Mouse (Mus musculus) CH12.LX (cell line): ENCODE data around the gene Vax2. TPM values are rescaled to one million over a fixed set of nuclear protein-coding genes. Genes with fewer than 3 reads are reported as not detected.

Experiments
- DNase-seq: peaks from one replicate; pipeline ENCODE4 v3.0.0-alpha.2; 2013; ENCODE audit errors: extremely low read depth
- H3K27ac ChIP-seq: 2 replicates; pipeline ENCODE4 v1.5.1; 2012; ENCODE audit warnings: low read depth, mild to moderate bottlenecking, control low read depth, moderate library complexity; ENCODE audit not compliant: insufficient read depth
- H3K27me3 ChIP-seq: replicated peaks from 2 replicates; pipeline ENCODE3; 2012; ENCODE audit warnings: inconsistent platforms
- H3K36me3 ChIP-seq, 2 experiments: replicated peaks in 1 of 2; 2 replicates each; pipeline versions ENCODE3 to v1.6.1; 2012; ENCODE audit warnings: inconsistent platforms in 1 of 2, low read length in 1 of 2, mild to moderate bottlenecking in 1 of 2, mixed read lengths in 1 of 2, moderate library complexity in 1 of 2; ENCODE audit not compliant: control insufficient read depth in 1 of 2, insufficient read depth in 1 of 2
- H3K4me1 ChIP-seq, 2 experiments: 2 replicates each; pipeline ENCODE4 v1.6.1; 2012; ENCODE audit warnings: inconsistent platforms in 1 of 2, moderate library complexity in 1 of 2; ENCODE audit not compliant: insufficient read depth in 2 of 2, control insufficient read depth in 1 of 2
- H3K4me2 ChIP-seq: 2 replicates; pipeline ENCODE4 v1.6.1; 2012; ENCODE audit warnings: low read depth, mild to moderate bottlenecking, control low read depth; ENCODE audit not compliant: poor library complexity, insufficient read depth, severe bottlenecking
- H3K4me3 ChIP-seq, 3 experiments: fragments of 150-350 bp in 1 of 3; sonication (generic) in 1 of 3; replicated peaks in 1 of 3; 2 replicates each; pipeline versions ENCODE3 to v1.5.1; 2011 to 2012; ENCODE audit warnings: low read depth in 2 of 3, low read length in 2 of 3, mild to moderate bottlenecking in 2 of 3, moderate library complexity in 2 of 3, control low read depth in 1 of 3, improper control_type of control experiment in 1 of 3, inconsistent platforms in 1 of 3, mixed read lengths in 1 of 3; ENCODE audit not compliant: poor library complexity in 1 of 3
- H3K79me2 ChIP-seq: replicated peaks from 2 replicates; pipeline ENCODE4 v1.6.1; 2012; ENCODE audit warnings: mild to moderate bottlenecking, moderate library complexity; ENCODE audit not compliant: control insufficient read depth, poor library complexity, insufficient read depth, severe bottlenecking; ENCODE audit errors: extremely low read depth
- H3K9ac ChIP-seq: 2 replicates; pipeline ENCODE4 v1.6.1; 2012; ENCODE audit warnings: low read depth, mild to moderate bottlenecking, control low read depth, moderate library complexity; ENCODE audit not compliant: insufficient read depth
- H3K9me3 ChIP-seq: replicated peaks from 2 replicates; pipeline ENCODE3; 2012; ENCODE audit warnings: low read length, inconsistent platforms, mixed read lengths
- BHLHE40 ChIP-seq: IDR thresholded peaks from 2 replicates; pipeline ENCODE4 v1.6.1; 2011; ENCODE audit warnings: mild to moderate bottlenecking, low read depth, low read length, improper control_type of control experiment
- CHD1 ChIP-seq: IDR thresholded peaks from 2 replicates; pipeline ENCODE4 v1.6.1; 2012; ENCODE audit warnings: low read depth, low read length, improper control_type of control experiment, inconsistent platforms
- CTCF ChIP-seq, 2 experiments: IDR thresholded peaks in 1 of 2; conservative IDR thresholded peaks in 1 of 2; 2 replicates each; pipeline ENCODE4 v1.5.1; 2011 to 2012; ENCODE audit warnings: low read depth in 2 of 2, low read length in 2 of 2, improper control_type of control experiment in 1 of 2, inconsistent platforms in 1 of 2, mild to moderate bottlenecking in 1 of 2, moderate library complexity in 1 of 2
- E2F4 ChIP-seq: IDR thresholded peaks from 2 replicates; pipeline ENCODE4 v1.6.1; 2011; ENCODE audit warnings: low read depth, low read length, improper control_type of control experiment; ENCODE audit not compliant: insufficient replicate concordance
- ELF1 ChIP-seq: IDR thresholded peaks from 2 replicates; pipeline ENCODE4 v1.6.1; 2014; ENCODE audit warnings: low read depth, mild to moderate bottlenecking, inconsistent platforms, low read length, improper control_type of control experiment
- EP300 ChIP-seq: IDR thresholded peaks from 2 replicates; pipeline ENCODE4 v1.6.1; 2011; ENCODE audit warnings: low read length, improper control_type of control experiment
- ETS1 ChIP-seq: conservative IDR thresholded peaks from 2 replicates; pipeline ENCODE4 v1.6.1; 2012; ENCODE audit warnings: low read depth, mild to moderate bottlenecking, inconsistent platforms, low read length, improper control_type of control experiment, moderate library complexity
- HCFC1 ChIP-seq: IDR thresholded peaks from 2 replicates; pipeline ENCODE4 v1.6.1; 2012; ENCODE audit warnings: low read depth, mild to moderate bottlenecking, inconsistent platforms, low read length, improper control_type of control experiment
- IRF4 ChIP-seq: IDR thresholded peaks from 2 replicates; pipeline ENCODE4 v1.6.1; 2014; ENCODE audit warnings: low read depth, mild to moderate bottlenecking, inconsistent platforms, low read length, improper control_type of control experiment
- JUND ChIP-seq: conservative IDR thresholded peaks from 2 replicates; pipeline ENCODE4 v1.6.1; 2011; ENCODE audit warnings: low read depth, low read length, improper control_type of control experiment
- KAT2A ChIP-seq: IDR thresholded peaks from 2 replicates; pipeline ENCODE4 v1.6.1; 2012; ENCODE audit warnings: low read length, improper control_type of control experiment, inconsistent platforms; ENCODE audit not compliant: insufficient replicate concordance
- MAFK ChIP-seq: IDR thresholded peaks from 2 replicates; pipeline ENCODE4 v1.6.1; 2011; ENCODE audit warnings: low read length, improper control_type of control experiment; ENCODE audit not compliant: insufficient replicate concordance
- MAX ChIP-seq: IDR thresholded peaks from 2 replicates; pipeline ENCODE4 v1.6.1; 2011; ENCODE audit warnings: low read length, improper control_type of control experiment
- MAZ ChIP-seq: IDR thresholded peaks from 2 replicates; pipeline ENCODE4 v1.6.1; 2012; ENCODE audit warnings: low read depth, mild to moderate bottlenecking, inconsistent platforms, low read length, improper control_type of control experiment, moderate library complexity
- MXI1 ChIP-seq: IDR thresholded peaks from 2 replicates; pipeline ENCODE4 v1.6.1; 2011; ENCODE audit warnings: mild to moderate bottlenecking, low read depth, low read length, improper control_type of control experiment
- MYC ChIP-seq: IDR thresholded peaks from 2 replicates; pipeline ENCODE4 v1.6.1; 2011; ENCODE audit warnings: low read depth, mild to moderate bottlenecking, improper control_type of control experiment, low read length
- NRF1 ChIP-seq: IDR thresholded peaks from 2 replicates; pipeline ENCODE4 v1.6.1; 2014; ENCODE audit warnings: low read depth, mild to moderate bottlenecking, inconsistent platforms, low read length, improper control_type of control experiment, moderate library complexity
- POLR2A ChIP-seq: IDR thresholded peaks from 2 replicates; pipeline ENCODE4 v1.6.1; 2011; ENCODE audit warnings: low read depth, mild to moderate bottlenecking, improper control_type of control experiment, low read length
- POLR2AphosphoS2 ChIP-seq: IDR thresholded peaks from 2 replicates; pipeline ENCODE4 v1.6.1; 2011; ENCODE audit warnings: low read depth, low read length, improper control_type of control experiment
- RAD21 ChIP-seq: IDR thresholded peaks from 2 replicates; pipeline ENCODE4 v1.6.1; 2011; ENCODE audit warnings: low read depth, mild to moderate bottlenecking, low read length, improper control_type of control experiment, moderate library complexity
- RCOR1 ChIP-seq: conservative IDR thresholded peaks from 2 replicates; pipeline ENCODE4 v1.6.1; 2012; ENCODE audit warnings: low read depth, mild to moderate bottlenecking, inconsistent platforms, low read length, improper control_type of control experiment
- SIN3A ChIP-seq: IDR thresholded peaks from 2 replicates; pipeline ENCODE4 v1.6.1; 2012; ENCODE audit warnings: low read length, improper control_type of control experiment, inconsistent platforms
- SMC3 ChIP-seq: IDR thresholded peaks from 2 replicates; pipeline ENCODE4 v1.6.1; 2011; ENCODE audit warnings: low read depth, low read length, improper control_type of control experiment
- TBP ChIP-seq: conservative IDR thresholded peaks from 2 replicates; pipeline ENCODE4 v1.6.1; 2011; ENCODE audit warnings: low read depth, low read length, improper control_type of control experiment
- TCF12 ChIP-seq: IDR thresholded peaks from 2 replicates; pipeline ENCODE4 v1.6.1; 2014; ENCODE audit warnings: low read depth, mild to moderate bottlenecking, inconsistent platforms, low read length, improper control_type of control experiment
- UBTF ChIP-seq: IDR thresholded peaks from 2 replicates; pipeline ENCODE4 v1.6.1; 2012; ENCODE audit warnings: low read depth, mild to moderate bottlenecking, inconsistent platforms, low read length, improper control_type of control experiment, moderate library complexity
- USF1 ChIP-seq: IDR thresholded peaks from 2 replicates; pipeline ENCODE4 v1.6.1; 2014; ENCODE audit warnings: low read depth, mild to moderate bottlenecking, inconsistent platforms, low read length, improper control_type of control experiment
- USF2 ChIP-seq: conservative IDR thresholded peaks from 2 replicates; pipeline ENCODE4 v1.6.1; 2011; ENCODE audit warnings: low read depth, low read length, improper control_type of control experiment
- ZC3H11A ChIP-seq: IDR thresholded peaks from 2 replicates; pipeline ENCODE4 v1.6.1; 2012; ENCODE audit warnings: low read depth, mild to moderate bottlenecking, inconsistent platforms, low read length, improper control_type of control experiment
- ZMIZ1 ChIP-seq: IDR thresholded peaks from 2 replicates; pipeline ENCODE4 v1.6.1; 2012; ENCODE audit warnings: low read depth, mild to moderate bottlenecking, inconsistent platforms, low read length, improper control_type of control experiment
- dilution Hi-C: fragments of 300-500 bp; cut with MboI; formaldehyde crosslinking; loops from 2 replicates; pipeline ENCODE4 v1.14.3; 2020; ENCODE audit warnings: low sequenced_read_pairs; ENCODE audit not compliant: extremely low pct_unique_long_range_greater_than_20kb, extremely low pct_ligation_motif_present
- in situ Hi-C: fragments of 300-500 bp; cut with MboI; formaldehyde crosslinking; loops from 3 replicates; pipeline ENCODE4 v1.14.3; 2019; ENCODE audit warnings: low sequenced_read_pairs, low pct_ligation_motif_present, low pct_unique_long_range_greater_than_20kb, mixed read lengths
- polyA plus RNA-seq: library from polyadenylated mRNA; unstranded; fragments of >175 nt; gene quantifications from 2 replicates; pipeline ENCODE4 v1.2.1, GENCODE M21; 2012; ENCODE audit warnings: low read depth; ENCODE audit not compliant: insufficient read length
- total RNA-seq, 2 experiments: library from RNA; depleted of rRNA; stranded (reverse); fragments of 300-350 nt in 1 of 2; fragments of >200 nt in 1 of 2; gene quantifications; 2 replicates each; pipeline ENCODE4 v1.2.3; 2012 to 2014

The Vax2 gene
- total and polyA plus RNA-seq, 3 experiments = not detected

DNA sequence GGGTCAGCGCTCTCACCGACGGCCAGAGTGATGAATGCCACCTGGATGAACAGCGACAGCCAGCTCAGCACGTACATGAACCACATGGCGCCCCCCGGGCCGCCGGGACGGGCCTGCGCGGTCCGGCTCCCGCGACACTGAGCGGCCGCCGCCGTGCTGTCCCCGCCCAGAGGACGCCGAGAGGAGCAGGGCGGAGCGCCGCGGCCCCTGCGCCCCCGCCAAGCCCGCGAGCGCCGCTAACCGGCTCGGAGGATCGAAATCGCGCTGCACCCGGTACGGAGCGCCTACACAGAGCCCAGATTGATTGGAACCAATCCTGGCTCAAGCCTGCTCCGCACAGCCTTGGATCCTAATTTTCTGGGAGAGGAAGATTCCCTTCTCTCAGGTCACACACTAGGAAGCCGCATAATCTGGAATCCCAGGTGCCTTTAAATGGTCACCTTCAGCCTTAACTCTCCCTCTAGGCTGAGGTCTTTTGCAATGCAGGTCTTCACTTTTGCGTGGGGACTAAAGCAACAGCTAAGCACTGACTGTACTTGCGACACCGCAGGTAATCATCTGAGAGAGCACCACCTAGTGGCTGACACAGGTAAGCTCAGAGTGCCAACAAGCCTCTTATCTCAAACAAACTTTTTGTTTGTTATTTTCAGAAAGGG, 64.7 kb downstream of the Vax2 start, which contains the start of gene Tex261 (continued):
- TF ChIP-seq BHLHE40 (0 out of 2 replicates have a peak, but pooled peaks have one; percentile 4), POLR2A (peak; percentile 96), CTCF (conservative IDR thresholded peaks at IDR 0.05 in 1 of 2, IDR thresholded peaks at IDR 0.05 in 1 of 2; ENCODE audit: low read depth in 2 of 2, low read length in 2 of 2) (peak; percentile 79 to 85), HCFC1 (peak; percentile 69), MAX (peak; percentile 40), KAT2A (0 out of 2 replicates have a peak, but pooled peaks have one; percentile 37), ELF1 (peak; percentile 43; the same call in 1 of the 2 replicates), JUND (no peak), MAFK (no peak), TBP (peak; percentile 55), MXI1 (peak; percentile 83), USF2 (no peak), RAD21 (peak; percentile 37), SMC3 (peak; percentile 53), ETS1 (no peak), IRF4 (0 out of 2 replicates have a peak, but pooled peaks have one; percentile 7), E2F4 (no peak), EP300 (no peak), POLR2AphosphoS2 (peak; percentile 62; the same call in 1 of the 2 replicates), NRF1 (peak; percentile 76), RCOR1 (no peak), ZMIZ1 (peak; percentile 93), ZC3H11A (no peak), CHD1 (no peak)

DNA sequence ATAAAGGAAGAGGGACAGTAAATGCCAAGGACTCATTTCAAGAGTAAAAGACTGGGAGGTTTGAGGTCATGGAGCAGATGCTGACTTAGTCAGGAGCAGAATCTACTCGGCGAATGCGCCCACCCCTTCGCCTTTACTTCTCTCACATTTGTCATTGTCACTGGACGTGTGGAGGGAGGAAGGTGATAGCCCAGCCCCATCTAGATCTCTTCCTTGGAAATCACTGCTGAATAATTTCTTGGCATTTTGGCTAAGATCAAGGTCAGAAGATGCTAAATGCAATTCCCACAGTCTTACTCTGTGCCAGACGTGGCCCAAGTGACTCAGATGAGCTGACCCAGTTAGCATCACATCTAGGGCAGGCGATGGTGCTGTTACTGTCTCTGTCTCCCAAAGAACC, 67.2 kb downstream of the Vax2 start:
- H3K27me3 ChIP-seq = no peaks in the 10 kb centered on the region
- no peak for TF ChIP-seq CTCF (conservative IDR thresholded peaks at IDR 0.05 in 1 of 2, IDR thresholded peaks at IDR 0.05 in 1 of 2; ENCODE audit: low read depth in 2 of 2, low read length in 2 of 2)
- no peak for TF ChIP-seq JUND
- TF ChIP-seq RAD21 = no peak
- no peak for TF ChIP-seq UBTF
- no peak for TF ChIP-seq EP300
- no peak for TF ChIP-seq NRF1
- TF ChIP-seq MYC = no peak
- TF ChIP-seq ZC3H11A = no peak
- TF ChIP-seq TCF12 = no peak
- no peak for TF ChIP-seq POLR2A
- no peak for TF ChIP-seq SIN3A
- TF ChIP-seq MAFK = no peak
- TF ChIP-seq USF1 = no peak
- TF ChIP-seq ZMIZ1 = no peak
- TF ChIP-seq MAZ = no peak

More for the DNA sequence above, 67.2 kb downstream of the Vax2 start:
- in situ Hi-C loops = no loop called here
- no peak overlapping the region for H3K27ac ChIP-seq
- DNase-seq = no peak
- H3K79me2 ChIP-seq = peaks cover 11% of the 10 kb centered on the region
- H3K4me2 ChIP-seq = no peak overlapping the region
- dilution Hi-C loops = no loop called here
- H3K4me1 ChIP-seq = peaks cover 7 to 25% of the 10 kb centered on the region in 2 experiments
- no peak overlapping the region for H3K9ac ChIP-seq
- peaks cover 4 to 9% of the 10 kb centered on the region in 2 experiments for H3K36me3 ChIP-seq
- H3K9me3 ChIP-seq = peaks cover 3% of the 10 kb centered on the region
- no peak overlapping the region for H3K4me3 ChIP-seq
